Mouse (Mus musculus) adrenal gland (tissue): ENCODE measurements around the gene Tktl1.
"Not testable (repeated sequence)": the region's sequence is repeated elsewhere in the genome, so short reads cannot be mapped to it uniquely, and the experiment has no call there.

Source experiments
- intact Hi-C: fragments of 180-260 bp; cut with DNase I; formaldehyde crosslinking; loops from one replicate; pipeline ENCODE4 v1.15.1; 2025
- long read RNA-seq, 2 experiments: library from polyadenylated mRNA; unstranded; transcript quantifications; one replicate each; pipeline ENCODE4 v2.0.0; 2020; ENCODE audit warnings: borderline replicate concordance in 1 of 2; ENCODE audit not compliant: insufficient replicate concordance in 1 of 2

Gene Tktl1
- long read RNA-seq, experiment 1: 0 reads
- long read RNA-seq, experiment 2: 0 reads

GRCm38 (mm10) chrX:74176959-74177358 lies at the start of gene Tktl1:
Tktl1 (plus strand) TSS chrX:74177259.
- intact Hi-C loops: no loop called here

DNA sequence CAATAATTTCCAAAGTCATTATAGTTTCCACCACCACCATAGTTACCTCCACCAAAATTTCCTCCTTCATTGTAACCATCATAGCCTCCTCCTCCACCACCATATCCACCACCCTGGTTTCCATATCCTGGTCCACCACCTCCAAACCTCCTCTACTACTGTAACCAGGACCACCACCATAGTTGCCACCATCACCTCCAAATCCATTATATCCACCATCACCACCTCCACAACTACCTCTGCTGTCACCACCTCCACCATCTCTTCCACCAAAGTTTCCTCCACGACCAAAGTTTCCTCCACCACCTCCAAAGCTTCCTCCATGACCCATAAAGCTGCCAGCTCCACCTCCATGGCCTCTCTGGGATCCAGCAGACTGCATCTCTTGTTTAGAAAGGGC lies 41.8 kb upstream of the Tktl1 start, which contains the start of gene Mecp2:
TSS of gene Mecp2 (minus strand) at position 101 of the 400 bp plus-strand sequence.
- intact Hi-C loops: not testable (repeated sequence)

GRCm38 (mm10) chrX:74167738-74168137 lies 9.3 kb upstream of the Tktl1 start, which contains the start of gene Tex28:
Tex28 (minus strand) TSS chrX:74167838.
- intact Hi-C loops: no loop called here

- intact Hi-C loops: no loop called here
Observed at GRCm38 (mm10) chrX:74203556-74203955, 26.5 kb downstream of the Tktl1 start.

- intact Hi-C loops: no loop called here
Observed at GRCm38 (mm10) chrX:74218496-74218895, 41.4 kb downstream of the Tktl1 start.

DNA sequence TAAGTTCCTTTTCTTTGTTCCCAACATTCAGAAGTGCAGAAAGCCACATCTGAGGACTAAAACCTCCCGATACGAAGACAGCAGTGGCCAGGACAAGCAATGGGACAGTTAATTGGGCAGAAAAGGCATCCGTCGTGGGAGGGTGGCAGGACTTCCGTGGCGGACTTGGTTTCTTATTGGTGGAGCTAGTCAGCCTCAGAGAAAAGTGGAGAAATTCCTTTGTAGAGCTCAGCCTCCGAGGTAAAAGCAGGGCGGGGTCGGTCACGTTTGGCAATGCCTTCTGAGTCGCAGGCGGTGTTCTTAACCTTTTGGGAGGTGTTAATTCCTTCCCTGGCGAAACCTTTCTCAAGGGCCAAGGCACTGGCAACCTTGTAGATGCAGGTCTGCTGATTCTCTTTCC lies 42.4 kb downstream of the Tktl1 start:
- intact Hi-C loops: no loop called here

DNA sequence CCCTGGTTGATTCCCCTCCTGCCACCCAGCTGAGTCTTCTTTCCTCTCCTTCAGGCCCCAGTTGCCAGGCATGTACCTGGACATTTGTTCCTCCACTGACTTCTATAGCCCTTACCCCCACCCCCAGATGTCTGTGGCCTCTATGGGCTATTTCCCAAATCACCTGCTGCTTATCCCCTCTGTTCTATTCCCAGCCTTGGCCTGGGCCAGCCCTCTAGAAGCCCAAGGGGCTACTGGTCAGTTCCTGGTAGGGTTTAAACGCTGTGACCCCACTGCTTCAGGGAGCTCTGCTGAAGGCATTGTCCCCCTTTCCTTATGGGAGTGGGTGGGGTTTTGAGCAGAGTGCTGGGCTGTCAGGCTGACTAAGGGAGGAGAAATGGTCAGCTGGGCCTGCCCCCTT lies 43.0 kb downstream of the Tktl1 start:
- intact Hi-C loops: not testable (repeated sequence)

- intact Hi-C loops: no loop called here
Observed at GRCm38 (mm10) chrX:74230038-74230437, 53.0 kb downstream of the Tktl1 start.

DNA sequence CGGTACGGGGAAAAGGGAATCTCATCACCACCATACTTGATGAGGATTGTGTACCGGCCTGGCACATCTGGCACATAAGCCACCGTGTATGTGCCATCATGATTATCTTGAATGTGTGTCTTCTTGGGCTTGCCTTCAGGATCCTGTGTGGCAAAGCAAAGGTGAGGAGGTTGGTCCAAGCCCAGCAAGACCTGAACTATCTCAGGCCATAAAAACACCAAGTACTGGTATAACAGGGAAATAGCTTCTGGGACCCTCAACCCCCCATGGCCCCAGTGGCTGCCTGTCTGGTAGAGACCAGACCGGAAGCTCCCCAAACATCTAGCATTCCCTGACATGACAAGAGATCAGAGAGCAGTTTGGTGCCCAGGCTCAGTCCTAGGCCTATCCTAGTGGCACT lies 56.1 kb downstream of the Tktl1 start:
- intact Hi-C loops: no loop called here

DNA sequence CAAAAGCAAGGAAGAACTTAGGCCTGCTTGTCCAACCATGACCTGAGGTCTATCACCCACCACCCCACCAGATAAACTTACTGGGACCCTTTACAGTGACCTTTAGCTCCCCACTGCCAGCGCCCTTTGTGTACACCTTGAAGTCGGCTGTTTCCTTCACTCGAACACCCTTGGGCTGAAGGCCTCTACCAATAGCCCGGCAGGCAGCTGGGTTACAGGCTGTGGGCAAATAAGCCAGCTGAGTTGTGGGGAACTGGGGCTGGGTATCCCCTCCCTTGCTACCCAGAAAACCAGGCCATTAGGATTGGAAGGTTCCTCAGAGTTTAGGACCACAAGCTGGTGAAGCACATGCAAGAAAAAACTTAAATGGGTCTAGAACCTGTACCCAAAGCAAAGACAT lies 63.3 kb downstream of the Tktl1 start:
- intact Hi-C loops: loop anchor here (10.0 kb wide), 2 partner anchors 126 to 216 kb away; partner anchors contain the start of gene Irak1

GRCm38 (mm10) chrX:74243396-74243795 lies 66.3 kb downstream of the Tktl1 start:
- intact Hi-C loops: loop anchor here (10.0 kb wide), 2 partner anchors 129 to 219 kb away; partner anchors contain the start of gene Irak1

- intact Hi-C loops: loop anchor here (10.0 kb wide), 2 partner anchors 129 to 219 kb away; partner anchors contain the start of gene Irak1
Observed at GRCm38 (mm10) chrX:74243807-74244206, 66.7 kb downstream of the Tktl1 start.

DNA sequence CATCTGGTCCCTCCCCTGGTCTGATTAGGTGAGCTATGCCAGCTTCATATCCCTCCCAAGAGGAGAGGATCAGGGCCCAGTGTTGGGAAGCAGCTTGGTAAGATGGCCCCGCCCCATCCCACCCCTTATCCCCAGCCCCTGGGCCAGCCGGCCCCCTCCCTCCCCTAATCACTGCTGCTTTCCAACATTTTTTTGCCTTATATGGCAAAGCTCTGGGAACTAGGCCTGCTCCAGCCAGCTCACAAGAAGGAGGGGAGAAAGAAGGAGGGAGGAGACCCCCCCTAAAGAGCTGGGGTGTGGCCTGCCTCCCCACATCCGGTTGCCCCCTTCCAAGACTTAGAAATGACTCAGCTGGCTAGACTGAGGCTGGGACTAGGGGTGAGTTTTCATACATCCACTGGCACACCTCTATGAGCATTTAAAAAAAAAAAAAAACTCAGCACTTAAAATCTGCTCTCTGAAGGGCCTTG lies 67.6 kb downstream of the Tktl1 start:
- intact Hi-C loops: loop anchor here (5.0 to 10.0 kb wide), 3 partner anchors 63 to 220 kb away; partner anchors contain the start of gene Irak1

GRCm38 (mm10) chrX:74245107-74245506 lies 68.0 kb downstream of the Tktl1 start:
- intact Hi-C loops: loop anchor here (5.0 to 10.0 kb wide), 3 partner anchors 62 to 220 kb away; partner anchors contain the start of gene Irak1

- intact Hi-C loops: loop anchor here (5.0 to 10.0 kb wide), 3 partner anchors 62 to 221 kb away; partner anchors contain the start of gene Irak1
Observed at GRCm38 (mm10) chrX:74245687-74246086, 68.6 kb downstream of the Tktl1 start.

GRCm38 (mm10) chrX:74246213-74246681 lies 69.2 kb downstream of the Tktl1 start:
- intact Hi-C loops: loop anchor here (5.0 to 10.0 kb wide), 3 partner anchors 61 to 221 kb away; partner anchors contain the start of gene Irak1

GRCm38 (mm10) chrX:74246693-74247092 lies 69.6 kb downstream of the Tktl1 start:
- intact Hi-C loops: loop anchor here (5.0 to 10.0 kb wide), 3 partner anchors 61 to 222 kb away; partner anchors contain the start of gene Irak1

DNA sequence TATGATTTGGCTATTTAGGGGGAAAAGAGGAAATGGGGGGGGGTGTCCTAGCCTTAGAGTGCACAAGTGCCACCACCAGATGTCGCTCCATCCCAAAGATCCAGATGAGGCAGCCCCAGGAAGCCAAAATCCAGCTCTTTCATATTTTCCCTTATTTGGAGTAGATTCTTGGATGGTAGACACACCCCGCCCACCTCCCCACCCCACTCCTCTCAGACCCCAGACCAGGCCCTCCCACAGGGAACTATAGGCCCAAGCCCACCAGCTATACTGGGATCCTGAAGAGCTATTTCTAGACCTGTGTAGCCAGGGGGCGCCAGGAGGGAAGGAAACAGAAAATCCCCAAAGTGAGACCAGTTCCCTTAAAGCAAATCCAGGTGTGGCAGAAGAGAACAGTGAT lies 71.6 kb downstream of the Tktl1 start:
- intact Hi-C loops: loop anchor here (2.0 to 10.0 kb wide), 4 partner anchors 59 to 224 kb away; partner anchors contain the start of gene Irak1

GRCm38 (mm10) chrX:74249615-74250014 lies 72.6 kb downstream of the Tktl1 start, which contains the start of gene Flna:
Flna (minus strand) TSS chrX:74249820.
- intact Hi-C loops: loop anchor here (2.0 to 10.0 kb wide), 4 partner anchors 58 to 225 kb away; partner anchors contain the start of gene Irak1

GRCm38 (mm10) chrX:74254153-74254887 lies 77.3 kb downstream of the Tktl1 start, which contains the start of gene Emd:
Emd (plus strand) TSS chrX:74254687.
- intact Hi-C loops: no loop called here

DNA sequence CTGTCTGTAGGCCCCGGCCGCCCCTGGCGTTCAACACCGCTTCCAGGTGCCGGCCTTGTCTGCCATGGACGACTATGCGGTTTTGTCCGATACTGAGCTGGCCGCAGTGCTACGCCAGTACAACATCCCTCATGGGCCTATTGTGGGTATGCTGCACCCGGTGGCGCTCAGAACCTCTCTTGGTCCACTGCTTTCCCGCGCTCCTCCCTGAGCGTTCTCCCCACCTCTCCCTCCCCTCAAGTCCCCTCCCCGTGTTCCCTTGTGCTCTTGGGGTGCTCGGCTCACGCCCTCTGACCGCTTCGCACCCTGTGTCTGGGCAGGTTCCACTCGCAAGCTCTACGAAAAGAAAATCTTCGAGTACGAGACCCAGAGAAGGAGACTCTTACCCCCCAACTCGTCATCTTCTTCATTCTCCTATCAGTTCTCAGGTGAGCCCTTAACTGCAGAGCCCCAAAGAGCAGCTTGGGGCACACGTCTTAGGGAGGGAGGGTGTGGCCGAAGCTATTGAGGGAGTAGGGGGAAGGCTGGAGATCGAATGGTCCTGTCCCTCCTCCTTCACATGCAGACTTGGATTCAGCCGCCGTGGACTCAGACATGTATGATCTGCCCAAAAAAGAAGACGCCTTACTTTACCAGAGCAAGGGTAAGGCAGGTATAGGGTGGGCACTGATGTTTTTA lies 78.0 kb downstream of the Tktl1 start:
- intact Hi-C loops: no loop called here
